Mouse (Mus musculus) cortical plate, adult 2 months (tissue): ENCODE results near the gene Slc39a11.

Experiments used
- CTCF ChIP-seq: fragments of 200-500 bp; IDR thresholded peaks from 2 replicates; pipeline ENCODE4 v1.5.1; 2011; ENCODE audit warnings: mild to moderate bottlenecking, control low read depth, low read length; ENCODE audit not compliant: insufficient read depth; ENCODE audit errors: extremely low read depth
- POLR2A ChIP-seq: fragments of 200-500 bp; IDR thresholded peaks from 2 replicates; pipeline ENCODE4 v1.6.1; 2011; ENCODE audit warnings: mild to moderate bottlenecking, low read length, control low read depth; ENCODE audit not compliant: insufficient read depth; ENCODE audit errors: extremely low read depth

DNA sequence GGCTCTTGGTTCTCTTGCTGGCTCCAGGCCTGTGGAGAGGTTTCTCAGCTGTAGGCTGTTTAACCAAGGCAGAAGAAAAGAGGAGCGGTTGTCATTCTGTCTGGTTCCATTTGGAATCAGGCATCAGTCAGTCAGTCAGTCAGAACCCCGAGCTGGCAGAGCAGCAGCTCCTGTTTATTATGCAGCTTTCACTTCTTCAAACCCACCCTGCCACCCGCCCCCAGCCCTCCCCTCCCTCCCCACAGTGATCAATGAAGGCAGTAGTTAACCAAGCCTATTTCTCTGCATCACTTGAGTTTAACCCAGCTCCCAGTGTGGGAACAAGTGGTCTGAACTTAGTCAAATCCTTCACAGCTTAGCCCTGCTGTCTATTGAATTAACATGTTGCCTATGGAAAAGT is 42.0 kb upstream of the Slc39a11 start:
- TF ChIP-seq CTCF (no peak), POLR2A (no peak)
